Mouse (Mus musculus) layer of hippocampus, postnatal 25 days (tissue): Measurements from ENCODE around the gene Pik3r5. TPM values are rescaled to one million over a fixed set of nuclear protein-coding genes. Genes with fewer than 3 reads are reported as not detected.

Experiments used
- DNase-seq, 2 experiments: peaks; one replicate each; pipeline ENCODE4 v3.0.0; 2022; ENCODE audit warnings: mixed read lengths in 2 of 2, low spot score in 1 of 2; ENCODE audit errors: extremely low spot score in 1 of 2
- total RNA-seq, 2 experiments: library from RNA; stranded (reverse); gene quantifications; 2 replicates each; pipeline ENCODE4 v1.2.3; 2021

The Pik3r5 gene
- total RNA-seq, 2 experiments from 2014 or later = 1.7 to 2.1 TPM

GRCm38 (mm10) chr11:68442983-68443638 lies 11.2 kb downstream of the Pik3r5 start:
- no peak for DNase-seq

GRCm38 (mm10) chr11:68445901-68446300 lies 14.0 kb downstream of the Pik3r5 start:
- no peak for DNase-seq

- no peak for DNase-seq
These were observed 14.6 kb downstream of the Pik3r5 start for GRCm38 (mm10) chr11:68446547-68446946.

- no peak for DNase-seq
These were observed 15.3 kb downstream of the Pik3r5 start for GRCm38 (mm10) chr11:68447242-68447641.

GRCm38 (mm10) chr11:68448356-68448755 lies 16.4 kb downstream of the Pik3r5 start:
- no peak for DNase-seq

GRCm38 (mm10) chr11:68451282-68451735 lies 19.4 kb downstream of the Pik3r5 start:
- DNase-seq = no peak

- no peak for DNase-seq
These were observed 20.0 kb downstream of the Pik3r5 start for GRCm38 (mm10) chr11:68451747-68452405.

GRCm38 (mm10) chr11:68452740-68453139 lies 20.8 kb downstream of the Pik3r5 start:
- no peak for DNase-seq

GRCm38 (mm10) chr11:68453301-68453700 lies 21.4 kb downstream of the Pik3r5 start:
- DNase-seq = no peak

GRCm38 (mm10) chr11:68458086-68458485 lies 26.2 kb downstream of the Pik3r5 start:
- DNase-seq = no peak

- DNase-seq = no peak
These were observed 27.1 kb downstream of the Pik3r5 start for GRCm38 (mm10) chr11:68459021-68459420.

- no peak for DNase-seq
These were observed 27.6 kb downstream of the Pik3r5 start for GRCm38 (mm10) chr11:68459486-68459885.

- no peak for DNase-seq
These were observed 30.8 kb downstream of the Pik3r5 start for GRCm38 (mm10) chr11:68462716-68463115.

GRCm38 (mm10) chr11:68464260-68464659 lies 32.3 kb downstream of the Pik3r5 start:
- no peak for DNase-seq

- DNase-seq = no peak
These were observed 33.2 kb downstream of the Pik3r5 start for GRCm38 (mm10) chr11:68465090-68465489.

GRCm38 (mm10) chr11:68467441-68467840 lies 35.5 kb downstream of the Pik3r5 start:
- no peak for DNase-seq

- DNase-seq = no peak
These were observed 36.2 kb downstream of the Pik3r5 start for GRCm38 (mm10) chr11:68467962-68468612.

GRCm38 (mm10) chr11:68468886-68469285 lies 37.0 kb downstream of the Pik3r5 start:
- no peak for DNase-seq

GRCm38 (mm10) chr11:68472162-68472849 lies 40.4 kb downstream of the Pik3r5 start:
- no peak for DNase-seq

- DNase-seq = no peak
These were observed 42.7 kb downstream of the Pik3r5 start for GRCm38 (mm10) chr11:68474600-68474999.

GRCm38 (mm10) chr11:68475676-68476075 lies 43.8 kb downstream of the Pik3r5 start:
- DNase-seq = no peak
